Mouse (Mus musculus) lung, adult 2 months (tissue): ENCODE measurements around the gene C030005K15Rik. TPM values are rescaled to one million over a fixed set of nuclear protein-coding genes. Genes with fewer than 3 reads are reported as not detected.
"Not testable (repeated sequence)": the region's sequence is repeated elsewhere in the genome, so short reads cannot be mapped to it uniquely, and the experiment has no call there.

ENCODE experiments used
- DNase-seq: peaks from one replicate; pipeline ENCODE4 v3.0.0; 2022
- H3K4me1 ChIP-seq: fragments of 200-500 bp; 2 replicates; pipeline ENCODE4 v1.6.1; 2011; ENCODE audit warnings: low read length; ENCODE audit not compliant: control insufficient read depth, insufficient read depth
- H3K4me3 ChIP-seq: fragments of 200-500 bp; replicated peaks from 2 replicates; pipeline ENCODE3; 2011; ENCODE audit warnings: low read depth, mild to moderate bottlenecking, control low read depth, low read length; ENCODE audit errors: extremely low read depth
- CTCF ChIP-seq: fragments of 200-500 bp; IDR thresholded peaks from 2 replicates; pipeline ENCODE4 v1.5.1; 2011; ENCODE audit warnings: mild to moderate bottlenecking, low read length, control low read depth; ENCODE audit not compliant: insufficient read depth
- POLR2A ChIP-seq: fragments of 200-500 bp; IDR thresholded peaks from 2 replicates; pipeline ENCODE4 v1.6.1; 2011; ENCODE audit warnings: low read depth, mild to moderate bottlenecking, control low read depth, low read length, borderline replicate concordance; ENCODE audit errors: extremely low read depth
- WGBS: fragments of 180-500 bp; shearing (Covaris S2); methylation state at CpG from one replicate; pipeline ENCODE4 v1.1.7; 2018; 5-methylcytosine and 5-hydroxymethylcytosine counted together
- polyA plus RNA-seq: library from polyadenylated mRNA; depleted of rRNA; stranded (reverse); fragments of >200 nt; gene quantifications from 2 replicates; pipeline ENCODE4 v1.2.3, GENCODE M21; 2012; rRNA removed

Gene C030005K15Rik
- polyA plus RNA-seq, result not detected in 2 replicates

- not testable (repeated sequence) for H3K4me3 ChIP-seq, DNase-seq, H3K4me1 ChIP-seq
Measured at GRCm38 (mm10) chr10:97726655-97727054, at the start of gene C030005K15Rik. Gene C030005K15Rik (minus strand): TSS chr10:97726755.

- 77% methylated on average over 5 of the region's 5 CpGs for WGBS
- Histone ChIP-seq H3K4me1 (no peaks in the 10 kb centered on the region), H3K4me3 (no peak overlapping the region)
- no peak for DNase-seq
- TF ChIP-seq CTCF (no peak), POLR2A (no peak)
Measured at GRCm38 (mm10) chr10:97768171-97768749, 41.7 kb upstream of the C030005K15Rik start.

- no peak overlapping the region for H3K4me3 ChIP-seq
- WGBS, result 71% methylated on average over 4 of the region's 4 CpGs
- no peak for DNase-seq
- H3K4me1 ChIP-seq, result no peaks in the 10 kb centered on the region
- no peak for TF ChIP-seq POLR2A
- no peak for TF ChIP-seq CTCF
Measured at GRCm38 (mm10) chr10:97753821-97754220, 27.3 kb upstream of the C030005K15Rik start.

- H3K4me3 ChIP-seq, result no peak overlapping the region
- no peak for DNase-seq
- WGBS, result 79% methylated on average over 3 of the region's 3 CpGs
- TF ChIP-seq CTCF (no peak), POLR2A (no peak)
- no peaks in the 10 kb centered on the region for H3K4me1 ChIP-seq
Measured at GRCm38 (mm10) chr10:97747231-97747630, 20.7 kb upstream of the C030005K15Rik start.

- no peak for TF ChIP-seq POLR2A
- TF ChIP-seq CTCF, result no peak
- no peaks in the 10 kb centered on the region for H3K4me1 ChIP-seq
- no peak for DNase-seq
- WGBS, result 28% methylated on average over 1 of the region's 1 CpGs
- no peak overlapping the region for H3K4me3 ChIP-seq
Measured at GRCm38 (mm10) chr10:97725929-97726328, 626 bp downstream of the C030005K15Rik start.

GRCm38 (mm10) chr10:97722709-97723108, 3.8 kb downstream of the C030005K15Rik start:
- no peak for DNase-seq
- H3K4me3 ChIP-seq, result no peak overlapping the region
- TF ChIP-seq CTCF (no peak), POLR2A (no peak)
- H3K4me1 ChIP-seq, result no peaks in the 10 kb centered on the region
- 94% methylated on average over 9 of the region's 9 CpGs for WGBS

- Histone ChIP-seq H3K4me3 (no peak overlapping the region), H3K4me1 (no peaks in the 10 kb centered on the region)
- no peak for DNase-seq
- TF ChIP-seq CTCF (no peak), POLR2A (no peak)
- WGBS, result 85% methylated on average over 1 of the region's 1 CpGs
Measured at GRCm38 (mm10) chr10:97720625-97721024, 5.9 kb downstream of the C030005K15Rik start.

- H3K4me1 ChIP-seq, result no peaks in the 10 kb centered on the region
- 69% methylated on average over 2 of the region's 2 CpGs for WGBS
- no peak overlapping the region for H3K4me3 ChIP-seq
- no peak for DNase-seq
- TF ChIP-seq CTCF, result no peak
- no peak for TF ChIP-seq POLR2A
Measured at GRCm38 (mm10) chr10:97718021-97718420, 8.5 kb downstream of the C030005K15Rik start.

GRCm38 (mm10) chr10:97717233-97717632, 9.3 kb downstream of the C030005K15Rik start:
- no peak for TF ChIP-seq POLR2A
- no peak for TF ChIP-seq CTCF
- 86% methylated on average over 1 of the region's 1 CpGs for WGBS
- H3K4me1 ChIP-seq, result no peaks in the 10 kb centered on the region
- no peak overlapping the region for H3K4me3 ChIP-seq
- no peak for DNase-seq

GRCm38 (mm10) chr10:97715289-97715906, 11.2 kb downstream of the C030005K15Rik start:
- H3K4me3 ChIP-seq, result no peak overlapping the region
- WGBS, result 68% methylated on average over 3 of the region's 3 CpGs
- TF ChIP-seq POLR2A (no peak), CTCF (no peak)
- no peak for DNase-seq
- no peaks in the 10 kb centered on the region for H3K4me1 ChIP-seq
